Mouse (Mus musculus) hindbrain, postnatal 0 days (tissue): Measurements from ENCODE around the gene Top2a. TPM values are rescaled to one million over a fixed set of nuclear protein-coding genes. Genes with fewer than 3 reads are reported as not detected.

Experiments
- ATAC-seq: fragments of 200-750 bp; cut with Nextera tagmentation; 2 replicates; pipeline ENCODE4 v1.8.0; 2017; ENCODE audit warnings: mild to moderate bottlenecking, moderate TSS enrichment, moderate library complexity
- DNase-seq: peaks from one replicate; pipeline ENCODE4 v3.0.0-alpha.2; 2015; ENCODE audit warnings: low spot score
- H3K27ac ChIP-seq: fragments of 300-500 bp; sonication (generic); 2 replicates; pipeline ENCODE4 v1.5.1; 2014; ENCODE audit warnings: mild to moderate bottlenecking
- H3K27me3 ChIP-seq: fragments of 300-500 bp; sonication (generic); 2 replicates; pipeline ENCODE4 v1.6.1; 2014; ENCODE audit warnings: low read length, mixed read lengths; ENCODE audit not compliant: insufficient read depth
- H3K36me3 ChIP-seq: fragments of 300-500 bp; sonication (generic); 2 replicates; pipeline ENCODE4 v1.6.1; 2014; ENCODE audit warnings: low read length, mixed read lengths; ENCODE audit not compliant: insufficient read depth
- H3K4me1 ChIP-seq: fragments of 300-500 bp; sonication (generic); 2 replicates; pipeline ENCODE4 v1.6.1; 2014; ENCODE audit warnings: antibody characterized with exemption, low read length, mixed read lengths; ENCODE audit not compliant: insufficient read depth
- H3K4me2 ChIP-seq: fragments of 300-500 bp; sonication (generic); 2 replicates; pipeline ENCODE4 v1.6.1; 2014; ENCODE audit warnings: low read depth, mild to moderate bottlenecking, low read length, moderate library complexity, mixed read lengths
- H3K4me3 ChIP-seq: fragments of 300-500 bp; sonication (generic); 2 replicates; pipeline ENCODE4 v1.5.1; 2014; ENCODE audit warnings: low read length
- H3K9ac ChIP-seq: fragments of 300-500 bp; sonication (generic); replicated peaks from 2 replicates; pipeline ENCODE4 v1.6.1; 2014; ENCODE audit warnings: mild to moderate bottlenecking, low read length, moderate library complexity, mixed read lengths
- H3K9me3 ChIP-seq: fragments of 300-500 bp; sonication (generic); 2 replicates; pipeline ENCODE4 v1.6.1; 2016; ENCODE audit warnings: low read length, mixed read lengths
- CTCF ChIP-seq: IDR thresholded peaks from 2 replicates; pipeline ENCODE4 v1.5.1; 2016; ENCODE audit warnings: antibody characterized with exemption, control low read depth, low read depth
- WGBS: fragments of 180-500 bp; shearing (Covaris S2); extraction: QIAGEN DNeasy Blood & Tissue Kit; methylation state at CpG from one replicate; pipeline ENCODE4 v1.1.7; 2014; 5-methylcytosine and 5-hydroxymethylcytosine counted together
- polyA plus RNA-seq: library from polyadenylated mRNA; unstranded; fragments of >200 nt; fragmentation: Nextera tagmentation; extraction: Ambion mirVana; gene quantifications from 2 replicates; pipeline ENCODE4 v1.2.1, GENCODE M21; 2015
- total RNA-seq: library from RNA; depleted of rRNA; stranded (reverse); fragments of >200 nt; gene quantifications from 2 replicates; pipeline ENCODE4 v1.2.3, GENCODE M21; 2014

The Top2a gene
- total and polyA plus RNA-seq, 2 experiments from 2014 or later: 34.2 to 44.4 TPM

DNA sequence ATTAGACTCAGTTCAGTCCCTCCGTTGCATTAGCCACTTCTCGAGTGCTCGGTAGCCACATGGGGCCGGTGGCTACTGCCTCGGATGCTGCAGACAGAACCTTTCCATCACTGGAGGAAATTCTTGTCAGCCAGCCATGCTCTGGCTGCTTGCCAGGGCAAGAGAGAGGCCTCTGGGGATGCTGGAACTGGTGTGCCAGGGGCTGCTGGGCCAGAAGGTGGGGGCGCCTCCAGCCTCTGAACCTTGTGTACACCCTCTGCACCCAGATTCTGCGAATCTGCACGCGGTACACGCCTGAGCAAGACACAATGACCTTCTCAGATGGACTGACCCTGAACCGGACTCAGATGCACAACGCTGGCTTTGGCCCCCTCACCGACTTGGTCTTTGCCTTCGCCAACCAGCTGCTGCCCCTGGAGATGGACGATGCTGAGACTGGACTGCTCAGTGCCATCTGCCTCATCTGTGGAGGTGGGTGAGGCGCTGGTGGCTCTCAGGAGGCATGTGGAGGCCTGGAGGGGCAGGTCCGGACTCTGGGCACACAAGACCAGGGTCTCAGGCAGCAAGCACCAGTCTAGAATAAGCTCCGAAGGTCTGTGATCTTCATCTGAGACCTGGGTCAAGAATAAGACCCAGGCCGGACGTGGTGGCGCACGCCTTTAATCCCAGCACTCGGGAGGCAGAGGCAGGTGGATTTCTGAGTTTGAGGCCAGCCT lies 52.5 kb downstream of the Top2a start:
- 39% methylated on average over 23 of the region's 23 CpGs for WGBS
- no peaks in the 10 kb centered on the region for H3K27me3 ChIP-seq
- no peaks in the 10 kb centered on the region for H3K9me3 ChIP-seq
- H3K27ac ChIP-seq: peak overlapping the region; percentile 48; the same call in 1 of the 2 replicates
- peak; percentile 79 for DNase-seq
- no peak for TF ChIP-seq CTCF
- H3K4me2 ChIP-seq: no peak overlapping the region
- peaks cover 42% of the 10 kb centered on the region for H3K4me1 ChIP-seq
- peaks cover 12% of the 10 kb centered on the region for H3K36me3 ChIP-seq
- no peak overlapping the region for H3K4me3 ChIP-seq
- no peak overlapping the region for H3K9ac ChIP-seq
- ATAC-seq: 0 out of 2 replicates have a peak, but pooled peaks have one; percentile 6

DNA sequence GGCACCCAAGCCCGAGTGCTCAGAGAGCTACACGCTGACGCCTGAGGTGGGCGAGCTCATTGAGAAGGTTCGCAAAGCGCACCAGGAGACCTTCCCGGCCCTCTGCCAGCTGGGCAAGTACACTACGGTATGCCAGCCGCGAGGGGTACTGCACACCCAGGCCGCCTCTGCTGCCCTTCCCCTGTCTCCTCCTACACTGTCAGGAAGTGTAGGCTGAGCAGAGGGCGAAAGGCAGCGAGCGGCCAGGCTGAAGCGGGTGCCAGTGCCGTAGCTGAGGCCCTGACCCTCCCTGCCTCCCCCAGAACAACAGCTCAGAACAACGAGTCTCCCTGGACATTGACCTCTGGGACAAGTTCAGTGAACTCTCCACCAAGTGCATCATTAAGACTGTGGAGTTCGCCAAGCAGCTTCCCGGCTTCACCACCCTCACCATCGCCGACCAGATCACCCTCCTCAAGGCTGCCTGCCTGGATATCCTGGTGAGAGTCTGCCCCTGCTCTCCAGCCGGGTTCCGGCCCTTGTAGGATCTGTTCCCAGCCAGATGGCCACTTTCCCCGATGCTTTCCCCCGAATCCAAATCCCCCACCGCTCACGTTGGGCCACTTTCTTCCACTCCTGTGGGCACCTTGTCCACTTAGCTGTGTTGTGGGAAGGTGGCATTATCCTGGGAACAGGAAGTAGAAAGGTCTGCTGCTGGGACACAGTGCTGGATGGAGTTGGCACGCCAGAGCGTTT lies 53.6 kb downstream of the Top2a start:
- TF ChIP-seq CTCF: no peak
- Histone ChIP-seq H3K4me3 (no peak overlapping the region), H3K4me1 (peaks cover 53% of the 10 kb centered on the region), H3K27me3 (no peaks in the 10 kb centered on the region), H3K36me3 (peaks cover 12% of the 10 kb centered on the region), H3K9ac (no peak overlapping the region), H3K9me3 (no peaks in the 10 kb centered on the region), H3K4me2 (no peak overlapping the region), H3K27ac (no peak overlapping the region)
- WGBS: 40% methylated on average over 29 of the region's 29 CpGs
- DNase-seq (no peak), ATAC-seq (no peak)

DNA sequence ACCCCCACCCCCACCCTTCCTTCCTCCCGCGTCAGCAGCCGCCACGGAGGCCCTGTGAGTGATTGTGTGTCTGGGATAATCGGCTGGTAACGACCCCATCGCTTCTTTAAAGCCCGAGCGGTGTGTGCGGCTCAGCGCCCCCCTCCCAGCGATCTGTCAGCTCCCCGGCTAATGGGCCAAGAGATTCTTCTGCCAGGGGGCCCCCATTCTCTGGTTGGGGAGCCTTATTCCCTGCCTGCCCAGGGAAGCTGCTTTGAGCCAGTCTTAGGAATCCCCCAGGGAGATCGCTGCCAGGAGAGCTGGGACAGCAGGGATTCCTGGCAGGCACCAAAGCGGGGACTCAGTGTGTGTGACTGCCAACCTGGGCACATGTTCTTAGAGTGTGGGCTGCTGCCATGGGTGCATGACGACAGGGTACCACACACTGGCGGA lies 54.5 kb downstream of the Top2a start:
- Histone ChIP-seq H3K9me3 (no peaks in the 10 kb centered on the region), H3K27me3 (no peaks in the 10 kb centered on the region), H3K4me1 (peaks cover 61% of the 10 kb centered on the region), H3K9ac (no peak overlapping the region), H3K27ac (peak overlapping the region; percentile 8), H3K4me3 (no peak overlapping the region), H3K36me3 (peaks cover 12% of the 10 kb centered on the region), H3K4me2 (0 out of 2 replicates have a peak overlapping the region, but pooled peaks have one; percentile 4)
- no peak for TF ChIP-seq CTCF
- WGBS: 15% methylated on average over 17 of the region's 17 CpGs
- peak; percentile 38; the same call in 1 of the 2 replicates for ATAC-seq
- peak; percentile 73 for DNase-seq

DNA sequence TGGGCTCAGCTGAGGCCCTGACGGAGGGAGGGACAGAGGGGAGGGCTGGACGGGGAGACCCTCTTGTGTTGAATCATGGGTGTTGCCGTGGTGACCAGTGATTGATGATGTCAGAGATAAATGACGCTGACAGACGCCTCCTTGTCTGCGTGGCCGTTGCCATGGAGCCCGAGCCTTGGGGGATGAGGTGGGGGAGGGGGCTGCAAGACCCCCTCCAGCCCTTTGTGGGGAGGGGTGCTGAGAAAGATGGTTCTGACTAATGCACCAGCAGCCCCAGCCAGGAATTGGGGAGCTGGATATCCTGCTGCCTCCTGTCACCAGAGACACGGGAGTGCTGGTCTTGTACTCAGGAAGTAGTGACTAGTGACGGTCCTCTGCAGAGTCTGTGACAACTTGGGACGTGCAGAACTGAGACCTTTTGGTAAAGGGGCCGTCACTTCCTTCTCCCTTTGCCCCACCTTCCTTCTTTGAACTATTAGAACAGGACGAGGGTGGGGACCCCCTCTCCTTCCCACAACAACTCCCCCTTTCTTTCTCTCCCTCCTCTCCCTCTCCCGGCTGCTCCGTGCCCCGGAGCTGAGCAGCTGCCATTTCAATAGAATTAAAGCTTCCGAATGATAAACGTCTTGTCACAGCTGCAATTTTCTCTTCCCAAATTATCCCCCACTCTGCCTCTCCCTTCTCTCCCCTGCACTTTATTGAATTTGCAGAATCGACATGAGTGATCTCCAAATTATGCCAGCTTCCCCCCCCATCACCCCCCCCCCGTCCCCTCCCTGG lies 55.1 kb downstream of the Top2a start:
- Histone ChIP-seq H3K9me3 (no peaks in the 10 kb centered on the region), H3K4me1 (peaks cover 67% of the 10 kb centered on the region), H3K9ac (0 out of 2 replicates have a peak overlapping the region, but pooled peaks have one; percentile 28), H3K27ac (peak overlapping the region; percentile 64), H3K27me3 (no peaks in the 10 kb centered on the region), H3K36me3 (peaks cover 12% of the 10 kb centered on the region), H3K4me2 (peak overlapping the region; percentile 37; the same call in 1 of the 2 replicates), H3K4me3 (no peak overlapping the region)
- DNase-seq (peak; percentile 60), ATAC-seq (no peak)
- TF ChIP-seq CTCF: no peak
- 7% methylated on average over 19 of the region's 20 CpGs for WGBS

DNA sequence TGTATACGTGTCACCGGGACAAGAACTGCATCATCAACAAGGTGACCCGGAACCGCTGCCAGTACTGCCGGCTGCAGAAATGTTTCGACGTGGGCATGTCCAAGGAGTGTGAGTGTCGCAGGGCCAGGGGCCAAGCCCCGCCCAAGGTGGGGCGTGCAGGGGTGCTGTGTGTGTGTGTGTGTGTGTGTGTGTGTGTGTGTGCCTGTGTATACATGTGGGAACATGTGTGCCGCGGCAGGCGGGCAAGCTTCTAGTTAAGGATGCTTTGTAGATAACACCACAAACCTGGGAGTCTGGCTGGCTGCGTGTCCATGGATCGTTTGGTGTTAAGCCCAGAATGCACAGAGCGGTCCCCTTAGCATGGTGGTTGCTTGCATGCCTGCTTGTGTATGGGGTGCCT lies 55.9 kb downstream of the Top2a start:
- H3K27ac ChIP-seq: peak overlapping the region; percentile 64
- peaks cover 4% of the 10 kb centered on the region for H3K36me3 ChIP-seq
- no peak overlapping the region for H3K4me3 ChIP-seq
- DNase-seq (no peak), ATAC-seq (no peak)
- no peak overlapping the region for H3K4me2 ChIP-seq
- no peak overlapping the region for H3K9ac ChIP-seq
- TF ChIP-seq CTCF: no peak
- no peaks in the 10 kb centered on the region for H3K27me3 ChIP-seq
- WGBS: 35% methylated on average over 16 of the region's 16 CpGs
- no peaks in the 10 kb centered on the region for H3K9me3 ChIP-seq
- peaks cover 72% of the 10 kb centered on the region for H3K4me1 ChIP-seq

DNA sequence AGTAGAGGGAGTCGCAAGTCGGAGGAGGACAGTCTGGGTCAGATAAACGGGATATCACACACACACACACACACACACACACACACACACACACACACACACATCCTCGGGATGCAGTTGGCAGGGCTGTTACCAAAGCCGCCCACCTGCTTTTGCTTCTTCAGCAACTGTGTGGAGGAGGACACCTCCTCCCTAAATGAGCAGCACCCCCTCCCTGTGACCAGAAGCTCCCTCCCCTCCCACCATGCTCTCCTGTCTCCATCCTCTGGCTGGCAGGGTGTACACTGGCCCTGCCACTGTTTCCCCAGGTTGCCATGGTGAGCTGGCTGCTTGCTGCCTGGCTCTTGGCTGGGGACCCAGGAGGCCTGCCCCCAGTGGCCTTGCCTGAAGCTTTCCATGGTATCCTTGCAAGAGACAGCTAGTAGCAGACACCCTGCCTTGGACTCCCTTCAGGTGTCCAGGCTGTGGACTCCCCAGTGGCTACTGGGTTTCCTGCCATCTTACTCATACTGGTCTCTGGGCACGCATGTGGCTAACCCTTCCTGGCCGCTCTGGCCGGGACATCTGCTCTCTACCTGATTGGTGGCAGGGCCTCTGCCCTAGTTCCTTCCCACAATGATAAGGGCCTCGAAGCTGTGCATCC lies 57.4 kb downstream of the Top2a start:
- 17% methylated on average over 9 of the region's 9 CpGs for WGBS
- H3K36me3 ChIP-seq: no peaks in the 10 kb centered on the region; the same call in 1 of the 2 replicates
- ATAC-seq: peak; percentile 60
- H3K4me1 ChIP-seq: peaks cover 72% of the 10 kb centered on the region
- peak; percentile 86 for DNase-seq
- peak; percentile 61 for TF ChIP-seq CTCF
- 0 out of 2 replicates have a peak overlapping the region, but pooled peaks have one; percentile 32 for H3K27ac ChIP-seq
- no peak overlapping the region for H3K9ac ChIP-seq
- no peak overlapping the region for H3K4me2 ChIP-seq
- no peaks in the 10 kb centered on the region for H3K27me3 ChIP-seq
- no peaks in the 10 kb centered on the region for H3K9me3 ChIP-seq
- no peak overlapping the region for H3K4me3 ChIP-seq
